In the genomic region with DNA sequence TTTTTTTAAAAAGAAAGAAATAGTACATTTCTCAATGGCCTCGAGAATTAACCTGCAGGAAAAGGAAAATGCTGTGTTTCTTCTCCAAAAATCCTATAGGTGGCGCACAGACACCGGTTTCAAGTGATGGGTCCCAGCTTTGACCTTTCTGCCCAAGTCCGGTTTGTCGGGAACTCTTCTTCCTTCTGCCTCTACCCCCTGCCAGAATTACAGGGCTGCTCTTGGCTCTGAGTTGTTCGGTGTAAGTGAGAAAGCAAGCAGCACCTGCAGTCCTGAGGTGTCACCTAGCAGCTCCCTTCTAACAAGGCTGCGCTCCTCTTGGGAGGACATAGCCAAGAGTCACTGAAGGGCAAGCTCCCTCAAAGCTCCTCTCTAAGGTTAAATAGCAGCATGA, we compare ENCODE assay signal across 8 mouse cellular contexts.
DNase-seq lines count a peak whose midpoint lies in the region; ATAC-seq lines count a peak whose summit lies in the region.

No protein-coding gene starts in this region.

- no peak for ATAC-seq in forebrain, embryonic 12.5 days (ENCODE audit: low FRiP score)
- no peak for ATAC-seq in heart, embryonic 14.5 days (ENCODE audit: insufficient number of reproducible peaks, insufficient read depth, low FRiP score, low read depth)

- 13% methylated on average over 7 of the region's 7 CpGs for WGBS in forebrain, embryonic 10.5 days
- WGBS in forebrain, embryonic 12.5 days, result 13% methylated on average over 7 of the region's 7 CpGs
- WGBS in heart, embryonic 14.5 days, result 11% methylated on average over 7 of the region's 7 CpGs

- DNase-seq in forebrain, embryonic 10.5 days (ENCODE audit: extremely low spot score, low spot score), result peak; percentile 42
- peak; percentile 7 for DNase-seq in MEL-GATA-1-ER (ENCODE audit: extremely low read depth, low read depth)
- peak; percentile 33 to 45 for DNase-seq in cerebellum, postnatal 14 days
- peak; percentile 39 for DNase-seq in kidney, postnatal 14 days
- DNase-seq in lung, postnatal 25 days (ENCODE audit: low spot score), result peak; percentile 31
- peak; percentile 17 for DNase-seq in skeletal muscle tissue, adult 2 months (ENCODE audit: low read depth, low spot score)

- H3K4me3 ChIP-seq in forebrain, embryonic 10.5 days, result no peak overlapping the region
- no peak overlapping the region for H3K4me3 ChIP-seq in forebrain, embryonic 12.5 days (replicated peaks)
- H3K4me3 ChIP-seq in heart, embryonic 14.5 days (ENCODE audit: control insufficient read depth in 1 of 2, insufficient read depth in 1 of 2, low read depth in 1 of 2, low read length in 2 of 2), result peak overlapping the region; percentile 6; a peak in 1 of 4 replicates

- no peak overlapping the region for H3K4me2 ChIP-seq in forebrain, embryonic 12.5 days
- peak overlapping the region; percentile 38 for H3K4me2 ChIP-seq in heart, embryonic 14.5 days (ENCODE audit: low read length)

- H3K9ac ChIP-seq in forebrain, embryonic 12.5 days, result no peak overlapping the region
- H3K9ac ChIP-seq in heart, embryonic 14.5 days (ENCODE audit: low read length), result no peak overlapping the region

- no peaks in the 10 kb centered on the region for H3K4me1 ChIP-seq in forebrain, embryonic 10.5 days
- H3K4me1 ChIP-seq in forebrain, embryonic 12.5 days, result no peaks in the 10 kb centered on the region
- peaks cover 0 to 3% of the 10 kb centered on the region in 2 experiments; a peak in 1 of 4 replicates for H3K4me1 ChIP-seq in heart, embryonic 14.5 days (ENCODE audit: control insufficient read depth in 2 of 2, insufficient read depth in 2 of 2, low read length in 2 of 2)

- no peaks in the 10 kb centered on the region for H3K9me3 ChIP-seq in forebrain, embryonic 10.5 days
- no peaks in the 10 kb centered on the region for H3K9me3 ChIP-seq in forebrain, embryonic 12.5 days
- H3K9me3 ChIP-seq in heart, embryonic 14.5 days (ENCODE audit: control insufficient read depth, low read length), result no peaks in the 10 kb centered on the region

- no peak overlapping the region for H3K27ac ChIP-seq in forebrain, embryonic 10.5 days
- H3K27ac ChIP-seq in forebrain, embryonic 12.5 days, result no peak overlapping the region
- no peak overlapping the region for H3K27ac ChIP-seq in heart, embryonic 14.5 days (replicated peaks in 1 of 2; ENCODE audit: control insufficient read depth in 1 of 2, insufficient read depth in 1 of 2, low read depth in 2 of 2, low read length in 2 of 2)

- peaks cover 21% of the 10 kb centered on the region for H3K27me3 ChIP-seq in forebrain, embryonic 10.5 days (ENCODE audit: poor library complexity, severe bottlenecking)
- peaks cover 15% of the 10 kb centered on the region; the same call in 1 of the 2 replicates for H3K27me3 ChIP-seq in forebrain, embryonic 12.5 days
- peaks cover 36% of the 10 kb centered on the region for H3K27me3 ChIP-seq in heart, embryonic 14.5 days (ENCODE audit: control insufficient read depth, insufficient read depth, low read length)

- no peaks in the 10 kb centered on the region for H3K36me3 ChIP-seq in forebrain, embryonic 10.5 days (replicated peaks)
- no peaks in the 10 kb centered on the region for H3K36me3 ChIP-seq in forebrain, embryonic 12.5 days (replicated peaks)
- H3K36me3 ChIP-seq in heart, embryonic 14.5 days (ENCODE audit: control insufficient read depth, insufficient read depth, low read length), result no peaks in the 10 kb centered on the region

Comparison
In these comparisons a context has a peak if more than half of its experiments do, and no peak if none do; other contexts are left out.
1. H3K4me3 ChIP-seq: peak in heart, embryonic 14.5 days (2 of 2); none in forebrain, embryonic 10.5 days (single experiment) and forebrain, embryonic 12.5 days (single experiment).
2. Peak in every context shown above with its lines, with median percentiles within 50 percentile points of each other: DNase-seq.